Mouse (Mus musculus): ENCODE measurements around the gene Susd4. TPM values are rescaled to one million over a fixed set of nuclear protein-coding genes. Genes with fewer than 3 reads are reported as not detected.

Gene Susd4
- polyA plus RNA-seq, 1 experiment from 2014 or later = 98.3 TPM

GRCm38 (mm10) chr1:182779024-182779520 is 15.4 kb downstream of the Susd4 start:
- ATAC-seq (ENCODE audit: low read depth) = no peak

GRCm38 (mm10) chr1:182783774-182784173 is 20.1 kb downstream of the Susd4 start:
- Histone ChIP-seq H3K27me3 (ENCODE audit: control insufficient read depth, insufficient read depth, low read length) (no peaks in the 10 kb centered on the region), H3K4me2 (ENCODE audit: low read depth, low read length) (no peak overlapping the region), H3K9ac (replicated peaks; ENCODE audit: low read depth, low read length) (no peak overlapping the region), H3K4me3 (ENCODE audit: low read depth, low read length) (no peak overlapping the region), H3K36me3 (ENCODE audit: control insufficient read depth, insufficient read depth, low read length) (no peaks in the 10 kb centered on the region), H3K9me3 (ENCODE audit: control insufficient read depth, low read length) (no peaks in the 10 kb centered on the region), H3K4me1 (ENCODE audit: control insufficient read depth, insufficient read depth, low read length) (no peaks in the 10 kb centered on the region), H3K27ac (ENCODE audit: low read depth, low read length) (no peak overlapping the region)
- WGBS = 92% methylated on average over 7 of the region's 7 CpGs
- ATAC-seq (ENCODE audit: low read depth) = no peak

More at GRCm38 (mm10) chr1:182779024-182779520, 15.4 kb downstream of the Susd4 start:
- 93% methylated on average over 6 of the region's 6 CpGs for WGBS
- Histone ChIP-seq H3K9me3 (ENCODE audit: control insufficient read depth, low read length) (no peaks in the 10 kb centered on the region), H3K27me3 (ENCODE audit: control insufficient read depth, insufficient read depth, low read length) (no peaks in the 10 kb centered on the region), H3K4me1 (ENCODE audit: control insufficient read depth, insufficient read depth, low read length) (peaks cover 7% of the 10 kb centered on the region; the same call in 1 of the 2 replicates), H3K4me3 (ENCODE audit: low read depth, low read length) (no peak overlapping the region), H3K27ac (ENCODE audit: low read depth, low read length) (no peak overlapping the region), H3K9ac (replicated peaks; ENCODE audit: low read depth, low read length) (no peak overlapping the region), H3K4me2 (ENCODE audit: low read depth, low read length) (no peak overlapping the region), H3K36me3 (ENCODE audit: control insufficient read depth, insufficient read depth, low read length) (no peaks in the 10 kb centered on the region)

- no peaks in the 10 kb centered on the region for H3K4me1 ChIP-seq (ENCODE audit: control insufficient read depth, insufficient read depth, low read length)
- no peaks in the 10 kb centered on the region for H3K27me3 ChIP-seq (ENCODE audit: control insufficient read depth, insufficient read depth, low read length)
- no peak overlapping the region for H3K4me2 ChIP-seq (ENCODE audit: low read depth, low read length)
- H3K36me3 ChIP-seq (ENCODE audit: control insufficient read depth, insufficient read depth, low read length) = no peaks in the 10 kb centered on the region
- H3K9ac ChIP-seq (replicated peaks; ENCODE audit: low read depth, low read length) = no peak overlapping the region
- H3K4me3 ChIP-seq (ENCODE audit: low read depth, low read length) = no peak overlapping the region
- H3K27ac ChIP-seq (ENCODE audit: low read depth, low read length) = no peak overlapping the region
- H3K9me3 ChIP-seq (ENCODE audit: control insufficient read depth, low read length) = no peaks in the 10 kb centered on the region
- ATAC-seq (ENCODE audit: low read depth) = no peak
- 88% methylated on average over 3 of the region's 3 CpGs for WGBS
Measured at GRCm38 (mm10) chr1:182784784-182785183, 21.1 kb downstream of the Susd4 start.

GRCm38 (mm10) chr1:182785504-182785903 is 21.8 kb downstream of the Susd4 start:
- WGBS = 93% methylated on average over 5 of the region's 5 CpGs
- no peaks in the 10 kb centered on the region for H3K36me3 ChIP-seq (ENCODE audit: control insufficient read depth, insufficient read depth, low read length)
- no peaks in the 10 kb centered on the region for H3K4me1 ChIP-seq (ENCODE audit: control insufficient read depth, insufficient read depth, low read length)
- no peak for ATAC-seq (ENCODE audit: low read depth)
- H3K27ac ChIP-seq (ENCODE audit: low read depth, low read length) = no peak overlapping the region
- H3K9ac ChIP-seq (replicated peaks; ENCODE audit: low read depth, low read length) = no peak overlapping the region
- H3K9me3 ChIP-seq (ENCODE audit: control insufficient read depth, low read length) = no peaks in the 10 kb centered on the region
- no peaks in the 10 kb centered on the region for H3K27me3 ChIP-seq (ENCODE audit: control insufficient read depth, insufficient read depth, low read length)
- H3K4me2 ChIP-seq (ENCODE audit: low read depth, low read length) = no peak overlapping the region
- no peak overlapping the region for H3K4me3 ChIP-seq (ENCODE audit: low read depth, low read length)

GRCm38 (mm10) chr1:182787030-182787429 is 23.4 kb downstream of the Susd4 start:
- H3K9me3 ChIP-seq (ENCODE audit: control insufficient read depth, low read length) = no peaks in the 10 kb centered on the region

GRCm38 (mm10) chr1:182788896-182789295 is 25.2 kb downstream of the Susd4 start:
- Histone ChIP-seq H3K9ac (replicated peaks; ENCODE audit: low read depth, low read length) (no peak overlapping the region), H3K9me3 (ENCODE audit: control insufficient read depth, low read length) (no peaks in the 10 kb centered on the region), H3K4me2 (ENCODE audit: low read depth, low read length) (no peak overlapping the region), H3K4me3 (ENCODE audit: low read depth, low read length) (no peak overlapping the region), H3K4me1 (ENCODE audit: control insufficient read depth, insufficient read depth, low read length) (peaks cover 12% of the 10 kb centered on the region), H3K27ac (ENCODE audit: low read depth, low read length) (no peak overlapping the region), H3K27me3 (ENCODE audit: control insufficient read depth, insufficient read depth, low read length) (no peaks in the 10 kb centered on the region), H3K36me3 (ENCODE audit: control insufficient read depth, insufficient read depth, low read length) (no peaks in the 10 kb centered on the region)
- WGBS = 58% methylated on average over 6 of the region's 6 CpGs
- no peak for ATAC-seq (ENCODE audit: low read depth)

More at GRCm38 (mm10) chr1:182787030-182787429, 23.4 kb downstream of the Susd4 start:
- ATAC-seq (ENCODE audit: low read depth) = no peak
- H3K4me2 ChIP-seq (ENCODE audit: low read depth, low read length) = no peak overlapping the region
- 55% methylated on average over 7 of the region's 7 CpGs for WGBS
- H3K27ac ChIP-seq (ENCODE audit: low read depth, low read length) = no peak overlapping the region
- H3K36me3 ChIP-seq (ENCODE audit: control insufficient read depth, insufficient read depth, low read length) = no peaks in the 10 kb centered on the region
- 0 out of 2 replicates have a peak, but pooled peaks cover 2% of the 10 kb centered on the region for H3K4me1 ChIP-seq (ENCODE audit: control insufficient read depth, insufficient read depth, low read length)
- no peak overlapping the region for H3K4me3 ChIP-seq (ENCODE audit: low read depth, low read length)
- no peak overlapping the region for H3K9ac ChIP-seq (replicated peaks; ENCODE audit: low read depth, low read length)
- no peaks in the 10 kb centered on the region for H3K27me3 ChIP-seq (ENCODE audit: control insufficient read depth, insufficient read depth, low read length)

GRCm38 (mm10) chr1:182792521-182793071 is 28.9 kb downstream of the Susd4 start:
- H3K4me2 ChIP-seq (ENCODE audit: low read depth, low read length) = no peak overlapping the region
- no peaks in the 10 kb centered on the region for H3K9me3 ChIP-seq (ENCODE audit: control insufficient read depth, low read length)
- no peaks in the 10 kb centered on the region for H3K36me3 ChIP-seq (ENCODE audit: control insufficient read depth, insufficient read depth, low read length)
- no peak overlapping the region for H3K4me3 ChIP-seq (ENCODE audit: low read depth, low read length)
- H3K4me1 ChIP-seq (ENCODE audit: control insufficient read depth, insufficient read depth, low read length) = peaks cover 19% of the 10 kb centered on the region
- peak overlapping the region; percentile 44; the same call in 1 of the 2 replicates for H3K27ac ChIP-seq (ENCODE audit: low read depth, low read length)
- H3K9ac ChIP-seq (replicated peaks; ENCODE audit: low read depth, low read length) = no peak overlapping the region
- peak; percentile 33 for ATAC-seq (ENCODE audit: low read depth)
- WGBS = 21% methylated on average over 16 of the region's 16 CpGs
- no peaks in the 10 kb centered on the region for H3K27me3 ChIP-seq (ENCODE audit: control insufficient read depth, insufficient read depth, low read length)

- no peak overlapping the region for H3K4me3 ChIP-seq (ENCODE audit: low read depth, low read length)
- no peaks in the 10 kb centered on the region for H3K36me3 ChIP-seq (ENCODE audit: control insufficient read depth, insufficient read depth, low read length)
- 93% methylated on average over 10 of the region's 10 CpGs for WGBS
- H3K9ac ChIP-seq (replicated peaks; ENCODE audit: low read depth, low read length) = no peak overlapping the region
- no peak overlapping the region for H3K27ac ChIP-seq (ENCODE audit: low read depth, low read length)
- H3K9me3 ChIP-seq (ENCODE audit: control insufficient read depth, low read length) = no peaks in the 10 kb centered on the region
- H3K4me2 ChIP-seq (ENCODE audit: low read depth, low read length) = no peak overlapping the region
- no peaks in the 10 kb centered on the region for H3K27me3 ChIP-seq (ENCODE audit: control insufficient read depth, insufficient read depth, low read length)
- no peak for ATAC-seq (ENCODE audit: low read depth)
- H3K4me1 ChIP-seq (ENCODE audit: control insufficient read depth, insufficient read depth, low read length) = peaks cover 19% of the 10 kb centered on the region
Measured at GRCm38 (mm10) chr1:182794221-182794620, 30.6 kb downstream of the Susd4 start.

- ATAC-seq (ENCODE audit: low read depth) = no peak
- H3K9ac ChIP-seq (replicated peaks; ENCODE audit: low read depth, low read length) = no peak overlapping the region
- no peaks in the 10 kb centered on the region for H3K9me3 ChIP-seq (ENCODE audit: control insufficient read depth, low read length)
- WGBS = 93% methylated on average over 9 of the region's 9 CpGs
- no peak overlapping the region for H3K4me3 ChIP-seq (ENCODE audit: low read depth, low read length)
- peaks cover 19% of the 10 kb centered on the region for H3K4me1 ChIP-seq (ENCODE audit: control insufficient read depth, insufficient read depth, low read length)
- no peak overlapping the region for H3K4me2 ChIP-seq (ENCODE audit: low read depth, low read length)
- no peaks in the 10 kb centered on the region for H3K36me3 ChIP-seq (ENCODE audit: control insufficient read depth, insufficient read depth, low read length)
- H3K27ac ChIP-seq (ENCODE audit: low read depth, low read length) = no peak overlapping the region
- H3K27me3 ChIP-seq (ENCODE audit: control insufficient read depth, insufficient read depth, low read length) = no peaks in the 10 kb centered on the region
Measured at GRCm38 (mm10) chr1:182794628-182795027, 31.0 kb downstream of the Susd4 start.

All from neural tube, embryonic 14.5 days (tissue).